Mouse (Mus musculus) limb, embryonic 14.5 days (tissue): ENCODE measurements around the gene Dqx1. TPM values are rescaled to one million over a fixed set of nuclear protein-coding genes. Genes with fewer than 3 reads are reported as not detected.
A peak's percentile ranks its signal among the peaks of the same experiment; 100 is the strongest.

Experiments used
- ATAC-seq: fragments of 200-750 bp; cut with Nextera tagmentation; 2 replicates; pipeline ENCODE4 v1.8.0; 2017; ENCODE audit warnings: low read depth, moderate number of reproducible peaks, moderate TSS enrichment; ENCODE audit not compliant: low FRiP score
- DNase-seq: peaks from one replicate; pipeline ENCODE4 v3.0.0-alpha.2; 2015; ENCODE audit warnings: low spot score
- H3K27ac ChIP-seq: fragments of 300-500 bp; sonication (generic); replicated peaks from 2 replicates; pipeline ENCODE4 v1.5.1; 2014; ENCODE audit warnings: low read depth, mild to moderate bottlenecking, low read length, moderate library complexity, mixed read lengths
- H3K27me3 ChIP-seq: fragments of 300-500 bp; sonication (generic); 2 replicates; pipeline ENCODE4 v1.6.1; 2014; ENCODE audit warnings: low read length, mixed read lengths; ENCODE audit not compliant: control insufficient read depth, insufficient read depth
- H3K36me3 ChIP-seq: fragments of 300-500 bp; sonication (generic); 2 replicates; pipeline ENCODE4 v1.6.1; 2014; ENCODE audit warnings: mild to moderate bottlenecking, low read length, moderate library complexity, mixed read lengths; ENCODE audit not compliant: control insufficient read depth, insufficient read depth
- H3K4me1 ChIP-seq: fragments of 300-500 bp; sonication (generic); 2 replicates; pipeline ENCODE4 v1.6.1; 2014; ENCODE audit warnings: antibody characterized with exemption, low read length, mixed read lengths; ENCODE audit not compliant: control insufficient read depth, insufficient read depth
- H3K4me2 ChIP-seq: fragments of 300-500 bp; sonication (generic); replicated peaks from 2 replicates; pipeline ENCODE4 v1.6.1; 2014; ENCODE audit warnings: low read depth, mild to moderate bottlenecking, low read length, moderate library complexity; ENCODE audit not compliant: severe bottlenecking
- H3K4me3 ChIP-seq: fragments of 300-500 bp; sonication (generic); replicated peaks from 2 replicates; pipeline ENCODE4 v1.5.1; 2014; ENCODE audit warnings: low read length
- H3K9ac ChIP-seq: fragments of 300-500 bp; sonication (generic); 2 replicates; pipeline ENCODE4 v1.6.1; 2014; ENCODE audit warnings: mild to moderate bottlenecking, low read depth, low read length, moderate library complexity; ENCODE audit not compliant: severe bottlenecking
- H3K9me3 ChIP-seq: fragments of 300-500 bp; sonication (generic); 2 replicates; pipeline ENCODE4 v1.6.1; 2016; ENCODE audit warnings: low read length; ENCODE audit not compliant: control insufficient read depth
- POLR2A ChIP-seq: fragments of 200-500 bp; IDR thresholded peaks from 2 replicates; pipeline ENCODE4 v1.8.0; 2012; ENCODE audit warnings: inconsistent platforms, mild to moderate bottlenecking, moderate library complexity, borderline replicate concordance; ENCODE audit not compliant: insufficient read depth, insufficient read length; ENCODE audit errors: extremely low read depth
- WGBS: fragments of 180-500 bp; shearing (Covaris S2); extraction: QIAGEN DNeasy Blood & Tissue Kit; methylation state at CpG from one replicate; pipeline ENCODE4 v1.1.7; 2014; 5-methylcytosine and 5-hydroxymethylcytosine counted together
- polyA plus RNA-seq, 2 experiments: library from polyadenylated mRNA; depleted of rRNA in 1 of 2; stranded (reverse) in 1 of 2; unstranded in 1 of 2; fragments of >200 nt; fragmentation: Nextera tagmentation in 1 of 2; extraction: Ambion mirVana in 1 of 2; gene quantifications; 2 replicates each; pipeline versions ENCODE4 v1.2.1 to v1.2.3; 2012 to 2014

Gene Dqx1
- polyA plus RNA-seq, 2 experiments: 0.37 to 1.9 TPM

- DNase-seq (no peak), ATAC-seq (no peak)
- 23% methylated on average over 18 of the region's 18 CpGs for WGBS
- H3K4me1 ChIP-seq: peaks cover 24% of the 10 kb centered on the region
- H3K27ac ChIP-seq: no peak overlapping the region
- H3K9ac ChIP-seq: peak overlapping the region; percentile 55; the same call in 1 of the 2 replicates
- no peak for TF ChIP-seq POLR2A
- H3K9me3 ChIP-seq: no peaks in the 10 kb centered on the region
- H3K27me3 ChIP-seq: peaks cover 7% of the 10 kb centered on the region; the same call in 1 of the 2 replicates
- peak overlapping the region; percentile 64 for H3K4me3 ChIP-seq
- H3K36me3 ChIP-seq: peaks cover 3% of the 10 kb centered on the region; the same call in 1 of the 2 replicates
- peak overlapping the region; percentile 80 for H3K4me2 ChIP-seq
These were observed 25.6 kb upstream of the Dqx1 start for GRCm38 (mm10) chr6:83031921-83032590.

GRCm38 (mm10) chr6:83032769-83033191, 24.9 kb upstream of the Dqx1 start:
- peaks cover 3% of the 10 kb centered on the region; the same call in 1 of the 2 replicates for H3K36me3 ChIP-seq
- DNase-seq: no peak
- peak; percentile 45; the same call in 1 of the 2 replicates for ATAC-seq
- peak overlapping the region; percentile 91 for H3K27ac ChIP-seq
- peak overlapping the region; percentile 55 for H3K9ac ChIP-seq
- H3K4me3 ChIP-seq: peak overlapping the region; percentile 64
- H3K27me3 ChIP-seq: peaks cover 7% of the 10 kb centered on the region; the same call in 1 of the 2 replicates
- H3K9me3 ChIP-seq: no peaks in the 10 kb centered on the region
- H3K4me1 ChIP-seq: peaks cover 21% of the 10 kb centered on the region
- under 1% methylated on average over 29 of the region's 31 CpGs for WGBS
- H3K4me2 ChIP-seq: peak overlapping the region; percentile 80
- TF ChIP-seq POLR2A: no peak

- H3K27me3 ChIP-seq: peaks cover 7% of the 10 kb centered on the region; the same call in 1 of the 2 replicates
- peak; percentile 86 for ATAC-seq
- peak within 1 kb of the TSS; percentile 64 for H3K4me3 ChIP-seq
- H3K27ac ChIP-seq: peak within 1 kb of the TSS; percentile 91
- peak within 1 kb of the TSS; percentile 80 for H3K4me2 ChIP-seq
- peak within 1 kb of the TSS; percentile 55 for H3K9ac ChIP-seq
- WGBS: under 1% methylated on average over 43 of the region's 51 CpGs
- H3K4me1 ChIP-seq: peaks cover 21% of the 10 kb centered on the region
- no peaks in the 10 kb centered on the region for H3K9me3 ChIP-seq
- 0 out of 2 replicates have a peak, but pooled peaks have one; percentile 10 for TF ChIP-seq POLR2A
- peak; percentile 84 for DNase-seq
- H3K36me3 ChIP-seq: peaks cover 3% of the 10 kb centered on the region
These were observed 24.1 kb upstream of the Dqx1 start, which contains the start of the genes Dok1 and Loxl3 for GRCm38 (mm10) chr6:83033249-83034185. Gene Dok1, minus strand, starts transcription at chr6:83033471. Gene Loxl3, plus strand, starts transcription at chr6:83034173.

- Histone ChIP-seq H3K4me2 (peak overlapping the region; percentile 80), H3K9me3 (no peaks in the 10 kb centered on the region), H3K4me1 (peaks cover 24% of the 10 kb centered on the region), H3K27ac (peak overlapping the region; percentile 91; the same call in 1 of the 2 replicates), H3K4me3 (peak overlapping the region; percentile 64), H3K36me3 (peaks cover 3% of the 10 kb centered on the region), H3K9ac (peak overlapping the region; percentile 55), H3K27me3 (peaks cover 7% of the 10 kb centered on the region; the same call in 1 of the 2 replicates)
- DNase-seq (no peak), ATAC-seq (no peak)
- no peak for TF ChIP-seq POLR2A
- 21% methylated on average over 5 of the region's 5 CpGs for WGBS
These were observed 23.1 kb upstream of the Dqx1 start for GRCm38 (mm10) chr6:83034463-83035055.
